Comparison of ENCODE assay signal across 20 mouse cellular contexts in genomic region chr13:43218284-43218683, GRCm38 (mm10). TPM values are rescaled to one million over a fixed set of nuclear protein-coding genes. Genes with fewer than 3 reads are reported as not detected.
A peak's percentile ranks its signal among the peaks of the same experiment; 100 is the strongest.
DNase-seq lines count a peak whose midpoint lies in the region; ATAC-seq and TF ChIP-seq lines count a peak whose summit lies in the region.
"Had no signal": no experiment of that assay in that cellular context is flagged by ENCODE, and none has a peak within 500 bp of the region (broad histone marks: within the 10 kb centered on the region; RNA-seq: fewer than 3 reads in every experiment).

No protein-coding gene starts in this region.

- 71% methylated on average over 4 of the region's 4 CpGs for WGBS in hindbrain, embryonic 13.5 days
- WGBS in hindbrain, embryonic 10.5 days = 76% methylated on average over 4 of the region's 4 CpGs
- WGBS in lung, embryonic 15.5 days = 53% methylated on average over 4 of the region's 4 CpGs
- WGBS in liver, postnatal 0 days (ENCODE audit: insufficient replicate concordance) = 75% methylated on average over 4 of the region's 4 CpGs

- ATAC-seq in hindbrain, embryonic 13.5 days (ENCODE audit: low FRiP score) = no peak
- no peak for ATAC-seq in lung, embryonic 15.5 days (ENCODE audit: borderline replicate concordance, extremely low read depth, low FRiP score, low TSS enrichment)
- ATAC-seq in liver, postnatal 0 days = no peak
- ATAC-seq: forebrain, embryonic 16.5 days; hindbrain, postnatal 0 days; midbrain, embryonic 13.5 days had no signal

- no peak for TF ChIP-seq EP300 in liver, postnatal 0 days (IDR thresholded peaks at IDR 0.05; ENCODE audit: low read depth)

- H3K27me3 ChIP-seq in hindbrain, embryonic 13.5 days = no peaks in the 10 kb centered on the region
- H3K27me3 ChIP-seq in hindbrain, embryonic 10.5 days (ENCODE audit: insufficient read depth, poor library complexity, severe bottlenecking) = no peaks in the 10 kb centered on the region
- H3K27me3 ChIP-seq in lung, embryonic 15.5 days = no peaks in the 10 kb centered on the region
- no peaks in the 10 kb centered on the region for H3K27me3 ChIP-seq in liver, postnatal 0 days (ENCODE audit: insufficient read depth, low read length)
- H3K27me3 ChIP-seq: embryonic facial prominence, embryonic 12.5 days; midbrain, embryonic 13.5 days had no signal

- no peak overlapping the region for H3K4me3 ChIP-seq in gastrocnemius, adult 2 months
- no peak overlapping the region for H3K4me3 ChIP-seq in hindbrain, embryonic 13.5 days
- H3K4me3 ChIP-seq in hindbrain, embryonic 10.5 days = no peak overlapping the region
- H3K4me3 ChIP-seq in lung, embryonic 15.5 days = no peak overlapping the region
- no peak overlapping the region for H3K4me3 ChIP-seq in liver, postnatal 0 days (ENCODE audit: low read depth, low read length)
- H3K4me3 ChIP-seq: embryonic facial prominence, embryonic 12.5 days; midbrain, embryonic 13.5 days had no signal

- H3K36me3 ChIP-seq in hindbrain, embryonic 13.5 days = no peaks in the 10 kb centered on the region
- H3K36me3 ChIP-seq in hindbrain, embryonic 10.5 days = no peaks in the 10 kb centered on the region
- H3K36me3 ChIP-seq in lung, embryonic 15.5 days = no peaks in the 10 kb centered on the region
- H3K36me3 ChIP-seq in liver, postnatal 0 days (replicated peaks; ENCODE audit: insufficient read depth, low read length) = no peaks in the 10 kb centered on the region
- H3K36me3 ChIP-seq: embryonic facial prominence, embryonic 12.5 days; midbrain, embryonic 13.5 days had no signal

- intact Hi-C loops in gastrocnemius, adult 2 months (cut with DNase I) = no loop called here

- H3K9ac ChIP-seq in hindbrain, embryonic 13.5 days = no peak overlapping the region
- no peak overlapping the region for H3K9ac ChIP-seq in lung, embryonic 15.5 days
- no peak overlapping the region for H3K9ac ChIP-seq in liver, postnatal 0 days (replicated peaks)
- H3K9ac ChIP-seq: embryonic facial prominence, embryonic 12.5 days; midbrain, embryonic 13.5 days had no signal

- 0 out of 2 replicates have a peak overlapping the region, but pooled peaks have one; percentile 17 for H3K27ac ChIP-seq in gastrocnemius, adult 2 months
- H3K27ac ChIP-seq in hindbrain, embryonic 13.5 days = peak overlapping the region; percentile 42; the same call in 1 of the 2 replicates
- H3K27ac ChIP-seq in hindbrain, embryonic 10.5 days = no peak overlapping the region; the same call in 1 of the 2 replicates
- H3K27ac ChIP-seq in lung, embryonic 15.5 days = peak overlapping the region; percentile 71
- peak overlapping the region; percentile 34; the same call in 1 of the 2 replicates for H3K27ac ChIP-seq in liver, postnatal 0 days (ENCODE audit: low read depth)
- H3K27ac ChIP-seq: embryonic facial prominence, embryonic 12.5 days; hindbrain, postnatal 0 days; kidney, postnatal 0 days; midbrain, embryonic 13.5 days; stomach, postnatal 0 days had no signal

- peaks cover 29% of the 10 kb centered on the region for H3K4me1 ChIP-seq in hindbrain, embryonic 13.5 days (replicated peaks)
- peaks cover 21% of the 10 kb centered on the region for H3K4me1 ChIP-seq in hindbrain, embryonic 10.5 days (replicated peaks)
- H3K4me1 ChIP-seq in lung, embryonic 15.5 days = peaks cover 29% of the 10 kb centered on the region
- H3K4me1 ChIP-seq in liver, postnatal 0 days (ENCODE audit: insufficient read depth) = peaks cover 36% of the 10 kb centered on the region

- H3K9me3 ChIP-seq in hindbrain, embryonic 13.5 days = no peaks in the 10 kb centered on the region
- H3K9me3 ChIP-seq in hindbrain, embryonic 10.5 days = no peaks in the 10 kb centered on the region
- no peaks in the 10 kb centered on the region for H3K9me3 ChIP-seq in lung, embryonic 15.5 days
- no peaks in the 10 kb centered on the region for H3K9me3 ChIP-seq in liver, postnatal 0 days (ENCODE audit: low read length)
- H3K9me3 ChIP-seq: embryonic facial prominence, embryonic 12.5 days; midbrain, embryonic 13.5 days had no signal

- H3K4me2 ChIP-seq in hindbrain, embryonic 13.5 days = no peak overlapping the region
- H3K4me2 ChIP-seq in lung, embryonic 15.5 days = no peak overlapping the region
- no peak overlapping the region for H3K4me2 ChIP-seq in liver, postnatal 0 days (ENCODE audit: low read depth, low read length)
- H3K4me2 ChIP-seq: embryonic facial prominence, embryonic 12.5 days; midbrain, embryonic 13.5 days had no signal

- no peak for DNase-seq in gastrocnemius, adult 2 months
- DNase-seq in gastrocnemius, adult 18-20 months (ENCODE audit: low spot score) = no peak
- DNase-seq in hindbrain, embryonic 10.5 days (ENCODE audit: low spot score) = no peak
- no peak for DNase-seq in lung, postnatal 36 days
- no peak for DNase-seq in liver, postnatal 0 days
- DNase-seq in thymus, postnatal 0 days (ENCODE audit: low spot score) = no peak
- DNase-seq: adrenal gland, adult 2 months; cerebellum, adult 11-12 months; cerebellum, postnatal 36 days; heart, adult 11 months; kidney, adult 11 months; thymus, postnatal 14 days had no signal

- no peak for TF ChIP-seq CTCF in gastrocnemius, adult 2 months (IDR thresholded peaks at IDR 0.05)
- TF ChIP-seq CTCF in liver, postnatal 0 days (IDR thresholded peaks at IDR 0.05; ENCODE audit: low read depth) = no peak

RNA-seq across cellular contexts. Expression of gene Tbc1d7, which starts 47.0 kb away (rescaled TPM):
- total RNA-seq in gastrocnemius, adult 2 months (2021) = 10 to 100 TPM; 20.7 to 29.4 TPM
- 10 to 100 TPM; 23.4 to 26.3 TPM for total RNA-seq in gastrocnemius, adult 18-20 months (2021)
- polyA plus RNA-seq in hindbrain, embryonic 13.5 days (2015; fragmentation: Nextera tagmentation; extraction: Ambion mirVana) = 85.2 and 85.7 TPM in 2 replicates
- polyA plus RNA-seq in hindbrain, embryonic 10.5 days (2016; fragmentation: Nextera tagmentation; extraction: Ambion mirVana) = 62.8 and 73.2 TPM in 2 replicates
- polyA plus RNA-seq in lung, embryonic 15.5 days (2015; fragmentation: Nextera tagmentation; extraction: Ambion mirVana) = 48.4 and 50.2 TPM in 2 replicates
- 11.7 and 12.9 TPM in 2 replicates for polyA plus RNA-seq in liver, postnatal 0 days (2015; fragmentation: Nextera tagmentation; extraction: Ambion mirVana)
- 34.3 and 35.0 TPM in 2 replicates for polyA plus RNA-seq in thymus, postnatal 0 days (2015; fragmentation: Nextera tagmentation; extraction: Ambion mirVana)
